Mouse (Mus musculus) lung, postnatal 10 days (tissue): ENCODE measurements around the gene Olfr323.

ENCODE experiments used
- DNase-seq: peaks from one replicate; pipeline ENCODE4 v3.0.0; 2021

Gene Olfr323

DNA sequence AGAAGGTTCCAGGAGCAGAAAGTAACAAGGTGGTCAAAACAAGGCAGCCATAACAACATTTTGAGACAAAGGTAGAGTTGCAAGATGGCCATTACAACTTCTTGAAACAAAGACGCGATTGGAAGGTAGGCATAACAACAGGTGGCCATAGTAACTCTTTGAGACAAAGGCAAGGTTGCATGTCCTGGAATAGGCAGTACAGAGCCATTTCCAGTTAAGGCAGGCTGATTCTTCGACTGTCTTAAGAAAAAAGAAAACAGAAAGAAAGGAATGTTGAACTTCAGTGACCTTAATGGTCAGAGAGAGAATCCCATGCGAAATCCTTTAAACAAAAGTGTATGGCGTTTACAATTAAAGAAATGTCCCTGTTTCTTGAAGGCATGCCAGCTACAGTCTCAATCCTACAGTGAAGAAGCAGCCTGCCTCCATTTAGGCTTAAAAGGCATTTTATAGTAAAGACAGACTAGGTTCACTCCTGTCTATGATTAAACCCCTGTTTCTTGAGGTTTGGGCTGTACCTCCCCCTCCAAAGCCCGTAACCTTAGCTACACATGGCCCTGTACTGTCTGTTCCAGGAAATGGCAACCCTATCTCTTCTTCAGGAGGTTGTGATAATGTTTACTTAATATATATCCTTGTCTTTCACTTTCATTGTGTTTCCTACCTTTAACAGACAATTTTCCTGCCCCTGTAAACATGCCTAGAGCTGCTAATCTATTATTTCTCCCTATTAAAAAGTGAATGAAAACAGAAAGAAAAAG, 27.3 kb downstream of the Olfr323 start:
- DNase-seq, result no peak

DNA sequence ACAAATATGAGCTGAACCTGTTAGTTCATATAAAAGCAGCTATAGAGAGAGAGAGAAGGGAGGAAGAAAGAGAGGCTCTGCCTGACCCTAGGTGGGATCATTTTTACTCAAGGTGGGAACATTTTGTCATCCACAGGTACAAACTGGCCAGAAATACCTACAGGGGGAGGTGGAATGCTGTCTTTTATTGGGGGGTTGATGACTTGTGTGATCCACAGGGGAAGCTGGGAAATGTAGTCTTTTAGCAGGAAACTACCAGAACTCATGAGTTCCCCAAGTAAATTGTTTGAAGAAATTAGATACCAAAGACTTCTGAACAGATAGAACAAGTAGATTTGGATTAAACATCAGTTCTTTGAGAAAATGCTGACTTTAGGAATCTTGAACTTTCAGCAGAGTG, 28.2 kb downstream of the Olfr323 start:
- DNase-seq, result no peak

DNA sequence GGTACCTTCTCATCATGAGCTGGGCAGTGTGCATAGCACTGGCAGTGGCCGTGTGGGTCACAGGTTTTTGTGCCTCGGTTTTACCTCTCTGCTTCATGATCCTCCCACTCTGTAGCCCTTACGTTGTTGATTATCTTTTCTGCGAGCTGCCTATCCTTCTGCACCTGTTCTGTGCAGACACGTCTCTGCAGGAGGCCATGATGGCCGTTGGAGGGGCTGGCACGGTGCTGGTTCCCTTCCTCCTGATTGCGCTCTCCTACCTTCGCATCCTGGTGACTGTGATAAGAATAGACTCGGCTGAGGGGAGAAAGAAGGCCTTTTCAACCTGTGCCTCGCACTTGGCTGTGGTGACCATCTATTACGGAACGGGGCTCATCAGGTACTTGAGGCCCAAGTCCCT, 32.5 kb downstream of the Olfr323 start:
- no peak for DNase-seq

DNA sequence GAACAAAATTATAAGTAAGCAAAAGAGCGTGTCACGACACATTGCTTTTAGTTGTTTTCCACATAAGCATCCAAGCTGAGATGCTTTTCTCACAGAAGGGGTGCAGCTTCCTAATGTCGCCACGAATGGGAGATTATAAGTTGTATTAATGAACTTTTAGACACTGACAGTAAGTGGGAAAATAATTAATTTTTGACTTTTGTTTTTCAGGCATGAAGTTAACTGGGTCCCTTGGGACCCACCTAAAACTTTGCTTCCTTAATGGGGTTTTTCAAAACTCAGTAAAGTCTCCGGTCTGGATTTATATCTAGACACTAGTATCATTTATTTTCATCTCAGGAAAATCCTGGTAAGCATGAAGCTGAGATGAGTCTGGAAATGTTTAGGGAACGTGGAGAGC, 35.5 kb downstream of the Olfr323 start, which contains the start of gene Olfr324:
TSS of gene Olfr324 (plus strand) at position 301 of the 400 bp plus-strand sequence.
- DNase-seq, result no peak

DNA sequence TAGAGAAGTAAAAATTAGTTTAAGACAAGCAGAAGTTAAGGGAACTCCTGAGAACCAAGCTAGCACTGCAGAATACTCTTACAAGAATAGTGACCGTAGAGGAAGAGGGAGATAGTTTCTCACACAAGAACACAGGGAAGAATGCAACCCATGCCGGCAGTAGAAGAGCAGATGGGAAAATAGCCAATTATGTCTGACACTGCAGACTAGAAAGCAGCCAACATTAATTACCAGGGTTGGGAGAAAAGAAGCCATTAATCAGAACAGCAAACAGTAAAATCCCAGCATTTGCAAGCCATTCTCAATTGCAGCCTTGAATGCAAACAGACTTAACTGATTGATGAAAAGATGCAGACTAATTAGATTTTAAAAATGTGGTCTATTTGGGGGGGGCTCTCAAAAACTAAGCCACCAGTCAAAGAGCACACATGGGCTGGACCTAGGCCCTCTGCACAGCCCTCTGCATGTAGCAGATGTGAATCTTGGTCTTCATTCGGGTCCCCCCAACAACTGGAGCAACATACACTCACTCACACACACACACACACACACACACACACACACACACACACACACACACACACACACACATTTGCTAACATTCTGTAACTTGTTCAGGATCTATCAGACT, 41.6 kb downstream of the Olfr323 start:
- no peak for DNase-seq

DNA sequence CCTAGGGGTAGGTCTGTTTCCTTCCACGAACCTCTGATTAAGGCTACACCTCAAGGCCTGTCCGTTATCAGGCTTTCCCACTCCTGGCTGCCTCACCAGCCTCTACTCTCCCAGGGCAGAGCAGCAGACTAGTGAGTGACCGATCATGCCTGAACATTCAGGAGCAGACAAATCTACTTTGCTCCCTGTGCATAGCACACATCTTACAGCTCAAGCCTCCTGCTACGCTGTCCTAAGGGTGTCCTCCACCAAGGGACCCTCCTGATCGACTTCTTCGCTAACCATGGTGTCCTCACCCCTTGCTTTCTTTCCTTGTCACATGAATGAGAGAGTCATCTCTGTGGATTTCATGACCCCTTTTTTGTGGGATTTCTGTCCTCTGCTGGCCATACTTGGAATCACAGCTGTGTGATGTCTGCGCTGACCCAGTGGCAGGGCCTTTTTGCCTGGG, 42.4 kb downstream of the Olfr323 start:
- peak; percentile 41 for DNase-seq

DNA sequence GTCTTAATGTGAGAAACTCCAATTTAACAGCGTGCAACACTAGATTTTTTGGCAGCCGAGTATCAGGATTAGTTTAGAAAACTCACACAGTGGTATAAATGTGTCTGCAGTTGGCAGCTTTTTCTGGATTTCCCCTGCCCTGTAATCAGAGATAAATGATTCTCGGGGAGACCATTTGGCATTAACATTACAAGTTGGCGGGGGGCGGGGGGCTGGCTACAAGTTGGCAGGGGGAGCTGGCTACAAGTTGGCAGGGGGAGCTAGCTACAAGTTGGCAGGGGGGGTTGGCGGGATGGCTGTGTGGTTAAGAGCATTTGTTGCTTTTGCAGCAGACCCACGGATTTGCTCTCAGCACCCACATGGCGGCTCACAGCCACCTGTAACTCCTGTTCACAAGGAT, 51.7 kb downstream of the Olfr323 start:
- no peak for DNase-seq

DNA sequence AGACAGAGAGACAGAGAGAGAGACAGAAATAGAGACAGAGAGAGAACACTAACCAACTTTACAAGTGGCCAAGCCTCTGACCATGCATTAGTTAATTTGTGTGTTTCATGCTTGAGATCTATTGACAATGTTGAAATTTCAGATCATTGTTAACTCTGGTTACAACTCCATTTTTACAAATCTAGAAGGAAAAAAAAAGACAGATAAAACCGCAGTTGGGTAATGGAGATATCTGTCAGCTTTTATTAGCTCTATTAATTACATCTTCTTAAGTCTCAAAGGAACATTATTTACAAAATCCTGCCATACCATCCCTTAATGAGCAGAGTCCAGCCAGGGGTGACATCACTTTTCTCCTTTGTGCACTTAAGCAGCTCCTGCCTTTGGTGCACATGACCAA, 52.9 kb downstream of the Olfr323 start, which contains the start of gene Olfr325:
TSS of gene Olfr325 (plus strand) at position 301 of the 400 bp plus-strand sequence.
- no peak for DNase-seq
